Mouse (Mus musculus) liver, postnatal 0 days (tissue): ENCODE data around the gene Cd59b.

Experiments
- CTCF ChIP-seq: sonication (generic); IDR thresholded peaks from 2 replicates; pipeline ENCODE4 v1.5.1; 2016; ENCODE audit warnings: antibody characterized with exemption, low read depth
- EP300 ChIP-seq: IDR thresholded peaks from 2 replicates; pipeline ENCODE4 v1.6.1; 2016; ENCODE audit warnings: antibody characterized with exemption, low read depth, mild to moderate bottlenecking

GRCm38 (mm10) chr2:104041632-104042031 is 28.0 kb upstream of the Cd59b start:
- TF ChIP-seq CTCF = no peak
- no peak for TF ChIP-seq EP300
